Mouse (Mus musculus) T-helper 17 cell (primary cell): Measurements from ENCODE around the gene Gm10197.

Experiments used
- in situ Hi-C, 2 experiments: fragments of 300-600 bp; cut with MboI, MseI; formaldehyde crosslinking; loops; 1 replicate in 1 of 2; 2 replicates in 1 of 2; pipeline ENCODE4 v1.15.1; 2025; ENCODE audit warnings: high pct_unique_total_duplicates in 2 of 2

Gm10197 gene

DNA sequence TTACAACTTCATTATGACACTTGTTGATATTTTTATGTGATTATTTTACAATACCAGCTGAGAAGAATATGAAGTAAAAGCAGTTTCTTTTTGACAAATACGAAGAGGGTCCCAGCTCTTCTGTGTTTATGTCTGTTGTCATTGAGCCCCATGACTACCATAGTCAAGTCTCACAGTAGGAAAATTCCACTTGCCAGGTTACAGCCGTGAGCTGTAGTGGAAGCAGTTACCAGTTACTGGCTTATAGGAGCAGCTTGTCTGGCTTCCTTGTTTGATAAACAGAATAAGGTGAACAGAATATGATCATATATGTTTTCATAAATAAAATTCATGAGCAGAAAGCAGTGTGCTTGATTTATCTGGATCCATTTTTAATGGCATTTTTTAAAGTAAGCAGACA, 7.0 kb downstream of the Gm10197 start:
- in situ Hi-C loops, result loop anchor here in 1 of 2 experiments (10.0 kb wide), 1 partner anchor 120 kb away; no protein-coding TSS in a partner anchor

- in situ Hi-C loops, result loop anchor here in 1 of 2 experiments (10.0 kb wide), 1 partner anchor 118 kb away; no protein-coding TSS in a partner anchor
Measured at GRCm38 (mm10) chr19:53362967-53363366, 8.6 kb downstream of the Gm10197 start.

DNA sequence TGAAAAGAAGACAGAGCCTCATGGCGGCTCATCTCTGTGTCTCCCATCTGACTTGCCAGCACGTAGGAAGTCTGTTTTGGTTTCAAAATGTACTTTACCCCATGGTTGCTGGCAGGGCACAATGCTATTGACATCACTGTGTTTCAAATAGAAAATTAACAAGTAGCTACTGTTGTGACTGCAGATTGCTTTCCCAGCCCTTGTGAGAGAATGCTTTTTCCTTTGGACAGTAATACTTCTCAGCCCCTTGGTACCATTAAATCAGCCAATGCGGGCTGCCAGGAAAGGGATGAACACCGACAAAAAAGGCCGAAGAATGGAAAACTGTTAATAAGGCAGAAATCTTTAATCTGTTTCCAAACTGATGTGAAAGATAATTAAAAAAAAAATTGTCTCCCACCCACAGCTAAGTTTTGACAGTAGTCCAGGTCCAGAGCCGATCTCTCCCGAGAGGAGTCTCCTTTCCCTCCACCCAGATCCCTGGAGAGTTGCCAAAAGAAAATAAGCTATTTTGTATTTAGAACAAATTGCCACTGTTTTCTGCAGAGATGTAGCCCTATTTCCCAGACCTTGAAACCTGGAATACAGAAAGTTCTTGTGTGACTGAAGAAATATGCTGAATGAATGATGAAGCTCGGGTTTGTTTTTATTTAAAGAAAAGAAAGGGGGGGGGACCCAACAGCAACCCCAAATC, 11.2 kb downstream of the Gm10197 start:
- in situ Hi-C loops, result loop anchor here in 1 of 2 experiments (10.0 kb wide), 1 partner anchor 116 kb away; no protein-coding TSS in a partner anchor

DNA sequence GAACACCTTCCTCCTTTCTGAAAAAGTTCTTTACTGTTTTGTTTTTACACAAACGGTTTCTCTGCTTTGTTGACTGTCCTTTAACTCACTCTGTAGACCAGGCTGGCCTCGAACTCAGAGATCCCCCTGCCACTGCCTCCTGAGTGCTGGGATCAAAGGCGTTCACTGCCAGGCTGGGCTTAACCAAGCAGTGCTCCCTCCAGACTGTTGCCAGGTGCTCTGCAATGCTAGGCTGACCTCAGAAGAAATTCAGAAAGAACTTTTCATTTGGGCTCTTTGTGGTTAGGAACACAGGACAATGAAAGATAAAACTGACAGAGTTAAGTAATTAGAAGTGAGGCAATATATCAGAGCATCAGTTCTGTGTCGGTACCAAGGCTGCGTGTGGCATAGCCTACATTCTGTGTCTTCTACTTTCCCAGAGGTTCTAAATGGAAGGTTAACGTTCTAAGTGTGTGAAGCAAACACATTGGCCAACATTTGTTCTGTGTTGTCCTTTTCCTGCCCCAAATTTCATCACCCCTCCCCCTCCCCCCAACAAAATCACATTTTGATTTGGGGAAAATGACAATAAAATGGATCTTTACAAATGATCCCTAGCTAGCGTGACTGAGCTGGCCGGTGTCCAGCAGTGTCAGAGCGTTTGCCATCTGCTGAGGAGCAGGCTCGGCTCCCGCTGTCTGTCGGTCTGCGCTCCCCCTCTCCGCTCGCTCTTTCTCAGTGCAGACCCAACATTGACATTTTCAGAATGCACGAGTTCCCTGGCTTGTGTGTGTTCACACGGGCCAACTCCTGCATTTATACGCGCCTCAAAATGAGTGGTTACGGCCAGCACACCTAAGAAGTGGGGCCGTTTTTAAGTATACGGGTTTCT, 12.2 kb downstream of the Gm10197 start:
- in situ Hi-C loops, result loop anchor here (5.0 to 10.0 kb wide), 2 partner anchors 112 to 115 kb away; no protein-coding TSS in a partner anchor

DNA sequence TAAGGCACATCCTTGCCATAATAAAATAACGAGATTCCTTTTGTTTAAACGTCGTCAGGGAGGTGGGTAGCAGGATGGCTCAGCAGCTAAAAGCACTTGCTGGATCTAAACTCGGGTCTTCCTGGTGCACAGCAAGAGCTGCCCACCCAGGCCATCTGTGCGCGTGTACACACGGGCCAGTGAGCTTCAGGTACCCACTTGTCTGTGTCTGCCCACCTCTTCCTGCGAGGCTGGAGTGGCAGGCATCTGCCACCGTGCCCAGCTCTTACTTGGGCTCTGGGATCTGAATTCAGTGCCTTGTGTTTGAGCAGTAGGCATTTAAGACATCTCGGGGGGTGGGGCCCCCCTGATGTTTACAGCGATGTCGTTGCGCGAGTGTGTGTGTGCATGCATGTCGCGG, 16.5 kb downstream of the Gm10197 start:
- in situ Hi-C loops, result loop anchor here in 1 of 2 experiments (5.0 kb wide), 1 partner anchor 108 kb away; no protein-coding TSS in a partner anchor

DNA sequence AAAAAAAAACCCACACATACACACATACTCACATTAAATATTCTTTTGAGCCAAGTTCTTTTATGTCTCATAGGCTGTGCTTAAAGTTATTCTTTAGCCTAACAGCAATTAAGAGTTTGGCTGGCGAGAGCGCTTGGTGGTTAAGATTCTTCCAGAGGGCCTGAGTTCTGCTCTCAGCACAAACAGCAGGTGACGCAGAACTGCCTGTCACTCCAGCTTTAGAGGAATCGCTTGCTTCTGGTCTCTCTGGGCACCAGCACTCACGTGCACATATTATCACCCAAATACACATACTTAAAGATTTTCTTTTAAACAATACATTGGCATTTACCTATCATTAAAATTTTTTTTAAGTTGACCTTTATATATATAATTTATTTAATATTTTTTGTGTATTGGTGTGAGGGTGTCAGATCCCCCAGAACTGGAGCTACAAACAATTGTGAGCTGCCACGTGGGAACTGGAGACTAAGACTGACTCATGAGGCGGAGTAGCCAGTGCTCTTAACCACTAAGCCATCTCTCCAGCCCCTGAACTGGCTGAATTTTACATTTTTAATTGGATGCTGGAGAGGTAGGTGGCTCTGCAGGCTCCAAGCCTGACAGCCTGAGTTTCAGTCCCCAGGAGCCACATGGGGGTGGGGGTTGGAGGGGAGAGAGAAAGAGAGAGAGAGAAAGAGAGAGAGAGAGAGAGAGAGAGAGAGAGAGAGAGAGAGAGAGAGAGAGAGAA, 17.1 kb downstream of the Gm10197 start:
- in situ Hi-C loops, result no loop called here

GRCm38 (mm10) chr19:53353864-53354263, 17.7 kb downstream of the Gm10197 start:
- in situ Hi-C loops, result no loop called here

GRCm38 (mm10) chr19:53345766-53346165, 25.8 kb downstream of the Gm10197 start:
- in situ Hi-C loops, result no loop called here

DNA sequence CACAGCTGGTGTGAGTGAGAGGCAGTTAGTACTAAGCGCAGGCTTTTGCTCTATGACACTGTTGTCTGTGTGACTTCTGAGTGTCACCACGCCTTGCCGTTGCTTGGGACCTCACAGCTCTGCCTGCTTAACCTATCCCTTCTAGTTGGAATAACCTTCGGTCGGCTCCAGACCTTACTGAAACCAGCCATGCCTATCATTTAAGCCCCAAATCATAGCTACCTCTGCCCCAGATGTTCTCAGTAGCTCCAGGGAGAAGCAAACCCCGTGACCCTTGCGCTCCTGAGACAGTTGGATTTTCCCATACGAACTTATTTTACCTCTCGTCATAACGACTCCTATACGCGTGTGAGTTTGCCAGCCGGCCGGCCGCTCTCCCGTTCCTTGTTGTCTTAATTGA, 27.5 kb downstream of the Gm10197 start:
- in situ Hi-C loops, result no loop called here

GRCm38 (mm10) chr19:53343174-53343881, 28.2 kb downstream of the Gm10197 start:
- in situ Hi-C loops, result no loop called here

DNA sequence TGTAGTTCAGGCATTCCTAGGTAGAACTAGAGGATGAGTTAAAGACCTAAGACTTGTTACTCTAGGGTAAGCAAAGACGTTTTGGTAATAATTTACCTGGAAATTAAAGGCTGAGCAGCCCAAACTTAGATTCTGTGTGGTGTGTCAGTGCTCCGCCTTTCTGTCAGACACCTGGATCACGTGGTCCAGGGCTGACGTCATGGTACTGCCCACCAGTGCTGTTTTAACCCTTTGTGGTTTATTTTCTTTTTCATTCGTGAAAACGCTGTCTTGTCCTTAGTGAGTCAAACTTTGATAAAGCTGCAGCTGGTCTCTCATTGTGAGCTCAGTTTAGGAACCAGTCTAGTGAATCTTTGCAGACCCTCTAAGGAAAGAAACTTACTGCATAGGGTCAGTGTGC, 31.1 kb downstream of the Gm10197 start:
- in situ Hi-C loops, result no loop called here

DNA sequence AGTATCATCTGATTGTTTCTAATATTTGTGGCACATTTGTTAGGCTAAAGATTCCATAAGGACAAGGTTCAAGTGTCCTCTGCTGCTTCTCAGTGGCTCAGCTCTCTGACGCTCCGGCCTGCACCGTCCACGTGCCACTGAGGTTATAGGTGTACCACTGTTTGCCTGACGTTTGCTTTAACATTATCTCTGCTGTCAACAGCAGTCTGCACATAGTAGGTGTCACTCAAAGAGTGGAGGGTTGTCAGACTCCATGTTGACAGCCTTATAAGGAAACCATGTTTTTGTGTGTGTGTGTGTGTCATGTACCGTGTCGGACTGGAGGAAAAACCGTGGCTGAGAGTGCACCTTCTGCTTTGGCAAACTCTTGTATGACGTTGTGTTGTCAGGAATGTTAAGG, 36.3 kb downstream of the Gm10197 start:
- in situ Hi-C loops, result no loop called here

GRCm38 (mm10) chr19:53333730-53334129, 37.8 kb downstream of the Gm10197 start:
- in situ Hi-C loops, result no loop called here

- in situ Hi-C loops, result no loop called here
Measured at GRCm38 (mm10) chr19:53331882-53332500, 39.6 kb downstream of the Gm10197 start.

DNA sequence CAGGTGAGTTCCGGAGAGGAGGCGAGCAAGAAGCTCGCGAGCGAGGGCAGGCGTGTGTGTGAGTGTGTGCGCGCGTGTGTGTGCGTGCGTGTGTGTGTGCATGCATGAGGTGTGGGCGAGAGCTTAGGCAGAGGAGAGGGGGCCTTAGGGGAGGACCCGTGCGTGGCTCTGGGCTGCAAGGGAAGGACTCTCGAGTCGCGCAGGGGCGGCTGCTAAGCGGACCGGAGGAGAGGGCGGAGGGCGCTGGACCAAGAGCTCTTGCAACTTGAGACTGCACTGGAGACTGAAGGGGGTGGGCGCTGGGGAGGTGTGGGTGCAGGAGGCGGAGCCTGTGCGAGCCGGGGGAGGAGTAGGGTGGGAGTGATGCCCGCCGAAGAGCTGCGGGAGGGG, 41.6 kb downstream of the Gm10197 start:
- in situ Hi-C loops, result loop anchor here (5.0 kb wide), 2 partner anchors 58 to 83 kb away; no protein-coding TSS in a partner anchor

- in situ Hi-C loops, result loop anchor here (5.0 kb wide), 2 partner anchors 57 to 82 kb away; no protein-coding TSS in a partner anchor
Measured at GRCm38 (mm10) chr19:53329221-53329991, 42.2 kb downstream of the Gm10197 start.

DNA sequence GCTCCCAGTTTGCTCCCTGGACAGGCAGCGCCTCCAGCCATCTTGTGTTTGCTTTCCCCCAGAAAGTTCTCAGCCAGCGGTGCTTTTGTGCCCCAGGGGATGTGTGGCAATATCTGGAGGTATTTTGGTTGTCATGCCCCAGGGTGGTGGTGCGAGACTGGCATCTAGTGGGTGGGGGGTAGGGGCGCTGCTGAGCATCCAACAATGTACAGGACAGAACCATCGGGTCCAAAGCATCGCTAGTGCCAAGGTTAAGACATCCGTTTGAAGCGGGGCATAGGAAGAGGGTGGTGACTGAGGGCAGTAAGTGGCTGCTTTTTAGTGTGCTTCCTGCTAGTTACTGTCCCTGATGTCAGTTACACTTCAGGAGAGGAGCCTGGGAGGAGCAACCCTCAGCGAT, 43.5 kb downstream of the Gm10197 start:
- in situ Hi-C loops, result loop anchor here (5.0 kb wide), 2 partner anchors 56 to 81 kb away; no protein-coding TSS in a partner anchor

- in situ Hi-C loops, result loop anchor here (5.0 kb wide), 2 partner anchors 53 to 78 kb away; no protein-coding TSS in a partner anchor
Measured at GRCm38 (mm10) chr19:53325578-53326295, 45.8 kb downstream of the Gm10197 start.

- in situ Hi-C loops, result loop anchor here (5.0 kb wide), 2 partner anchors 53 to 78 kb away; no protein-coding TSS in a partner anchor
Measured at GRCm38 (mm10) chr19:53324866-53325265, 46.7 kb downstream of the Gm10197 start.
